Mouse (Mus musculus): ENCODE results near the gene Ccdc172.

Ccdc172 gene

GRCm38 (mm10) chr19:58571566-58571965, 59.8 kb downstream of the Ccdc172 start:
- DNase-seq (ENCODE audit: low read depth, low spot score), result no peak

GRCm38 (mm10) chr19:58572429-58573071, 60.8 kb downstream of the Ccdc172 start:
- no peak for DNase-seq (ENCODE audit: low read depth, low spot score)

GRCm38 (mm10) chr19:58573072-58573438, 61.3 kb downstream of the Ccdc172 start:
- no peak for DNase-seq (ENCODE audit: low read depth, low spot score)

GRCm38 (mm10) chr19:58582018-58582417, 70.2 kb downstream of the Ccdc172 start:
- no peak for DNase-seq (ENCODE audit: low read depth, low spot score)

GRCm38 (mm10) chr19:58582956-58583355, 71.2 kb downstream of the Ccdc172 start:
- DNase-seq (ENCODE audit: low read depth, low spot score), result no peak

- DNase-seq (ENCODE audit: low read depth, low spot score), result no peak
Observed at GRCm38 (mm10) chr19:58586046-58586445, 74.3 kb downstream of the Ccdc172 start.

- DNase-seq (ENCODE audit: low read depth, low spot score), result no peak
Observed at GRCm38 (mm10) chr19:58590251-58590936, 78.6 kb downstream of the Ccdc172 start.

- DNase-seq (ENCODE audit: low read depth, low spot score), result no peak
Observed at GRCm38 (mm10) chr19:58600381-58600780, 88.6 kb downstream of the Ccdc172 start.
